Mouse (Mus musculus): Measurements from ENCODE around the gene Coro1a. TPM values are rescaled to one million over a fixed set of nuclear protein-coding genes. Genes with fewer than 3 reads are reported as not detected.
"Not testable (repeated sequence)": the region's sequence is repeated elsewhere in the genome, so short reads cannot be mapped to it uniquely, and the experiment has no call there.

Gene Coro1a
- total and polyA plus RNA-seq, 2 experiments from 2014 or later, result 118 to 121 TPM

GRCm38 (mm10) chr7:126690737-126691136 is 16.9 kb downstream of the Coro1a start:
- no peak for DNase-seq

GRCm38 (mm10) chr7:126689021-126689420 is 18.6 kb downstream of the Coro1a start:
- ATAC-seq (no peak), DNase-seq (no peak)
- Histone ChIP-seq H3K36me3 (ENCODE audit: insufficient read depth) (peaks cover 17% of the 10 kb centered on the region), H3K27ac (ENCODE audit: low read depth, low read length) (no peak overlapping the region), H3K4me1 (ENCODE audit: insufficient read depth) (peaks cover 3% of the 10 kb centered on the region; the same call in 1 of the 2 replicates), H3K9me3 (ENCODE audit: low read length) (no peaks in the 10 kb centered on the region), H3K4me3 (ENCODE audit: low read depth, low read length) (no peak overlapping the region), H3K27me3 (ENCODE audit: insufficient read depth, low read length) (no peaks in the 10 kb centered on the region), H3K4me2 (ENCODE audit: low read depth) (no peak overlapping the region), H3K9ac (no peak overlapping the region)
- no peak for TF ChIP-seq CTCF (IDR thresholded peaks at IDR 0.05; ENCODE audit: low read depth)
- 81% methylated on average over 3 of the region's 3 CpGs for WGBS

More at GRCm38 (mm10) chr7:126690737-126691136, 16.9 kb downstream of the Coro1a start:
- peaks cover 17% of the 10 kb centered on the region for H3K36me3 ChIP-seq (ENCODE audit: insufficient read depth)
- ATAC-seq, result no peak
- H3K4me2 ChIP-seq (ENCODE audit: low read depth), result no peak overlapping the region
- no peaks in the 10 kb centered on the region for H3K27me3 ChIP-seq (ENCODE audit: insufficient read depth, low read length)
- no peak overlapping the region for H3K4me3 ChIP-seq (ENCODE audit: low read depth, low read length)
- no peak for TF ChIP-seq CTCF (IDR thresholded peaks at IDR 0.05; ENCODE audit: low read depth)
- no peak overlapping the region for H3K27ac ChIP-seq (ENCODE audit: low read depth, low read length)
- no peaks in the 10 kb centered on the region for H3K9me3 ChIP-seq (ENCODE audit: low read length)
- H3K4me1 ChIP-seq (ENCODE audit: insufficient read depth), result peaks cover 8% of the 10 kb centered on the region; the same call in 1 of the 2 replicates
- H3K9ac ChIP-seq, result no peak overlapping the region
- 85% methylated on average over 3 of the region's 3 CpGs for WGBS

- 82% methylated on average over 4 of the region's 4 CpGs for WGBS
- H3K9me3 ChIP-seq (ENCODE audit: low read length); H3K9ac ChIP-seq; DNase-seq; H3K4me3 ChIP-seq (ENCODE audit: low read depth, low read length); ATAC-seq; H3K27ac ChIP-seq (ENCODE audit: low read depth, low read length); H3K27me3 ChIP-seq (ENCODE audit: insufficient read depth, low read length); H3K4me1 ChIP-seq (ENCODE audit: insufficient read depth); H3K4me2 ChIP-seq (ENCODE audit: low read depth): not testable (repeated sequence)
- peaks cover 17% of the 10 kb centered on the region for H3K36me3 ChIP-seq (ENCODE audit: insufficient read depth)
Measured at GRCm38 (mm10) chr7:126688156-126688555, 19.4 kb downstream of the Coro1a start.

GRCm38 (mm10) chr7:126681221-126681620 is 26.4 kb downstream of the Coro1a start:
- DNase-seq (no peak), ATAC-seq (no peak)
- Histone ChIP-seq H3K4me1 (ENCODE audit: insufficient read depth) (no peaks in the 10 kb centered on the region), H3K9me3 (ENCODE audit: low read length) (no peaks in the 10 kb centered on the region), H3K36me3 (ENCODE audit: insufficient read depth) (peaks cover 6% of the 10 kb centered on the region; the same call in 1 of the 2 replicates), H3K27me3 (ENCODE audit: insufficient read depth, low read length) (no peaks in the 10 kb centered on the region), H3K27ac (ENCODE audit: low read depth, low read length) (no peak overlapping the region), H3K4me3 (ENCODE audit: low read depth, low read length) (no peak overlapping the region), H3K4me2 (ENCODE audit: low read depth) (no peak overlapping the region), H3K9ac (no peak overlapping the region)
- TF ChIP-seq CTCF (IDR thresholded peaks at IDR 0.05; ENCODE audit: low read depth), result no peak
- 92% methylated on average over 5 of the region's 5 CpGs for WGBS

GRCm38 (mm10) chr7:126679683-126680082 is 27.9 kb downstream of the Coro1a start:
- DNase-seq (no peak), ATAC-seq (no peak)
- no peaks in the 10 kb centered on the region for H3K4me1 ChIP-seq (ENCODE audit: insufficient read depth)
- peaks cover 6% of the 10 kb centered on the region; the same call in 1 of the 2 replicates for H3K36me3 ChIP-seq (ENCODE audit: insufficient read depth)
- H3K9me3 ChIP-seq (ENCODE audit: low read length), result no peaks in the 10 kb centered on the region
- H3K27me3 ChIP-seq (ENCODE audit: insufficient read depth, low read length), result no peaks in the 10 kb centered on the region
- no peak overlapping the region for H3K9ac ChIP-seq
- H3K27ac ChIP-seq (ENCODE audit: low read depth, low read length), result no peak overlapping the region
- TF ChIP-seq CTCF (IDR thresholded peaks at IDR 0.05; ENCODE audit: low read depth), result no peak
- H3K4me2 ChIP-seq (ENCODE audit: low read depth), result no peak overlapping the region
- 90% methylated on average over 5 of the region's 5 CpGs for WGBS
- H3K4me3 ChIP-seq (ENCODE audit: low read depth, low read length), result no peak overlapping the region

- Histone ChIP-seq H3K9me3 (ENCODE audit: low read length) (no peaks in the 10 kb centered on the region), H3K4me1 (ENCODE audit: insufficient read depth) (no peaks in the 10 kb centered on the region), H3K9ac (no peak overlapping the region), H3K36me3 (ENCODE audit: insufficient read depth) (peaks cover 6% of the 10 kb centered on the region; the same call in 1 of the 2 replicates), H3K27ac (ENCODE audit: low read depth, low read length) (no peak overlapping the region), H3K27me3 (ENCODE audit: insufficient read depth, low read length) (no peaks in the 10 kb centered on the region), H3K4me2 (ENCODE audit: low read depth) (no peak overlapping the region), H3K4me3 (ENCODE audit: low read depth, low read length) (no peak overlapping the region)
- no peak for TF ChIP-seq CTCF (IDR thresholded peaks at IDR 0.05; ENCODE audit: low read depth)
- DNase-seq (no peak), ATAC-seq (no peak)
- 88% methylated on average over 8 of the region's 8 CpGs for WGBS
Measured at GRCm38 (mm10) chr7:126678545-126679341, 28.8 kb downstream of the Coro1a start.

GRCm38 (mm10) chr7:126676631-126677220 is 30.9 kb downstream of the Coro1a start:
- Histone ChIP-seq H3K9ac (no peak overlapping the region), H3K9me3 (ENCODE audit: low read length) (no peaks in the 10 kb centered on the region), H3K4me1 (ENCODE audit: insufficient read depth) (no peaks in the 10 kb centered on the region), H3K27me3 (ENCODE audit: insufficient read depth, low read length) (no peaks in the 10 kb centered on the region), H3K4me2 (ENCODE audit: low read depth) (no peak overlapping the region), H3K27ac (ENCODE audit: low read depth, low read length) (no peak overlapping the region), H3K36me3 (ENCODE audit: insufficient read depth) (peaks cover 17% of the 10 kb centered on the region), H3K4me3 (ENCODE audit: low read depth, low read length) (no peak overlapping the region)
- DNase-seq (no peak), ATAC-seq (no peak)
- no peak for TF ChIP-seq CTCF (IDR thresholded peaks at IDR 0.05; ENCODE audit: low read depth)
- 76% methylated on average over 4 of the region's 4 CpGs for WGBS
